Mouse (Mus musculus): ENCODE measurements around the gene Cldn2.
"Not testable (repeated sequence)": the region's sequence is repeated elsewhere in the genome, so short reads cannot be mapped to it uniquely, and the experiment has no call there.

The Cldn2 gene

DNA sequence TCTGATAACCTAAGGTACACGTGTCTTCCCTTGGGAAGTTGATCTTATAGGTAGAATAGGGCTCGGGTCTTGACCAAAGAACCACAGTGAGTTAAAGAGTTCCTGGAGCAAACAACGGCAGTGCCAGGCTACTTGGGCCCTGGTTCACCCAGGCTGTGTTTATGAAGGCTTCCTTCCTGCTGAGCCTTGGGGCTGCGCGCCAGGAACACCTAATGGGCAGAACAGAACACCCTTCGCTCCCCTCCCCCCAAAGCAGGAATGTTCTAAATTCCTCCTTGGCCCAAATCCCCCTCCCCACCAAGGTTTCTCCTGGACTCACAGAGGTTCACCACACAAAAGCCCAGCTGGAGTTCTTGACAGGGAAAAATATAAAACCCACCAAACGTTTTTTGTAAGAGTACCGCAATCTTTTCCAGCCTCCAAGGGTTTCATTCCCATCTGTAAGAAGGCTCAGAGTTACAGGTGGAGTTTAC is at the start of gene Cldn2:
Gene Cldn2, plus strand, starts transcription at position 423 of the 473 bp plus-strand sequence.
- no peak for DNase-seq (ENCODE audit: low spot score)

DNA sequence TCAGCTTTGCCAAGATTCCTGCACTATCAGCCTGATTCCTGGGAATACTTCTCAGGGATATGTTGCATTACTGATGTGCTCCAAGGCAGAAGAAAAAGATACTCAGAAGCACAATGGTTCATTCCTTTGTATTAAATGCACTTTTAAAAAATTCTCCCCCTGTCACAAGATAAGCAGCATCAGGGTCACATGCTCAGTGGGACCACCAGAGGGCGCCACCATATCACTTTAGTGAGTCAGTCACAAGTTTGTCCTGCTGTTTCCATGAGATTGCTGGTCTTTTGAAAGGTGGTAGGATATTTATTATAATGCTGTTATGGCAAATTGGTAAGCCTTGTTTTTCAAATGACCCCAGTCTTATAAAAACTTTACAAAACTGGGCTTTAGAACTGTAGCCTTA is 48.8 kb upstream of the Cldn2 start:
- peak; percentile 15 for DNase-seq (ENCODE audit: low spot score)

DNA sequence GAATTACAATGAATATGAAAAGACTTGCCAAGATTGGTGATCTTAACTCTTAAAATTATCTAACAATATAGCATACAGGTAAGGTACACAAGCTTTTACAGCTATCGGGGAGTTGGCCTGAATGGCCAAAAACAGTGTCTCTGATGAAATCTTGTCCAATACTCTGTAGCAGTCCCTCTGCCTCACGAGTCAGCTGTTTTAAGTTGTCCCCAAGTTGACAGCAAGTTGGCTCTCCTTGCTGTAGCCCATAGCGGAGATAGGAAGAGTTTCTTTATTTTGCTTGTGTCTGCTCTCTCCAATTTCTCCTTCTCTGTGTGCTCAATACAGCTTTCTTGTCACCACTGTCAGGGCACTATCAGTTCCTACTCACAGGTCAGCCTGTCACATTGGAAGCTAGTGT is 42.0 kb upstream of the Cldn2 start:
- not testable (repeated sequence) for DNase-seq (ENCODE audit: low spot score)

DNA sequence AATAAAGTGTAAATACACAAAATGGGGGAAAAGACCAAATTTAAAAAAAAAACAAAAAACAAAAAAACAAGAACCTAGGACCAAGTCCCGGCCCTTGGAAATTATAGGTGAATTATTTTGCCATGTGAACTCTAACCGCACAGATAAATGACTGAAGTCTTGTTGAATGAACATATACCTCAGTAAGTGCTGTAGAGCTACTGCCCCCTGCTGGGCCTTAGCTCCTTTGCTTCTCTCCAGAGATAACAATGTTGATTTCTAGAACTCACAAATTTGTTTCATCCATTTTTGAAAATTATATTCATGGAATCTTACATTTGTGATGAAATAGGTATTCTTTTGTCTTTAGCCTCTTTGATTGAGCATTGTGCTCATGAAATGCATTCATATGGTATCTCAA is 38.1 kb upstream of the Cldn2 start:
- DNase-seq (ENCODE audit: low spot score) = peak; percentile 1

DNA sequence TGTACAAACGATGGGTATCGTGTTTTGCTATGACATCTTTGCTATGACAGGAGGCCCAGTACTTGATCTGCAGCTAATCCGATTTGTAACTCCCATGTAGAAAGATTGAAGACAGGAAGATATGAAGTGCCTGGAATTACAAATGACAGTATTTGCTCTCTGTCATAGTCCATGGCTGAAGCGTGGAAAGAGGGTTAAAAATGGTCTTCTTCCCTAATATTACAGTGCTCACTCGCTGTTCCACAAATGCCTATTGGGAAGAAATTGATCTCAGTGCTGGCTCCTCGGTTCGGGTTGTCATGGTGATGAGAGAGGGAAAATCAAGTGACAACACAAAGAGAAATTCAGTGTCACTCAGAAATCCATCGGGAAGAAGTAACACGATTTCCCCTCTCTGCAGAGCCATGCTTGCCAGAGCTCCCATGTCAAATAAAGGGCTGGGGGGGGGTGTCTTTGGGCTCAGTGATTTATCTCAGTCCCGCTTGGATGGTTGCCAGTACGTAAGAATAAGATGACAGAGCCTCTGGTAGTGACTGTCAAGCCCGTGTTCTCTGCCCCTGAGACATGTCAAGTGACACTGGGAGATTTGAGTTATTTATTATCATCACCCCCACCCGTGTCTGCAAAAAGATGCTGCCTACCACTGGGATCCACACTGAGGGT is 30.5 kb upstream of the Cldn2 start:
- DNase-seq (ENCODE audit: low spot score) = no peak

DNA sequence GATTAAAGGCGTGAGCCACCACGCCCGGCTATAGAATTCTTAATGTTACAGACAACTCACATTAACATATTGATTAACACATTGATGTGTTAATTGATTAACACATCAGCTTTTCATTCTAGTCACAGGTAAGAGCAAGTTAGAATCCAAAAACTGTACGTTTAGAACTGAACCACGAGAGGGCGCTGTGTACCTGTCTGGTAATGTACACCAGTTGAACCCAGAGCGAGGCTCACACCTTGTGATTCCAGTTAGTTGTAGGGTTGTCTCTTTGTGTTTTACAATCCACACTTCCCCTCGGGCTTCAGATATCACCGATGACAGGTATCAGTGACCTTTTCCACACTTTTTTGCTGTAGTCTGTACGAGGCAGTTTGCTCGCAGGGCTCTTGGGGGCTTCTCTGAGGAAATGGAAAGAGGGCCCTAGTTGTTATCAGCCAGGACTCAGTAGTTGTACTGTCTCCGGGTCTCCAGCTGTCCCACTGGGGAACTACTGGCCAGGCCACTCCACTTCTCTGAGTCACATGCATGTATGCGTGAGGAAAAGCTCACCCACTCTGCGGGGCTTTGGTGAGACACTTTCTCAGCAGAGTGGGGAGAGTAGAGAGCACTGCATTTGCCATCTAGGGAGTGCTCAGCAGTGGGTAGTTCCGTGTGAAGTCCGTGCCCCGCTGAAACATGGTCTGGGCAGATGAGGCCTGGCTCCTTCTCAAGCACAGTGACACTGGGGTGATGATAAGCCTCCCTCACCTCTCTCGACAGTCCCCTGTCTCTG is 26.1 kb upstream of the Cldn2 start:
- DNase-seq (ENCODE audit: low spot score) = peak; percentile 28

DNA sequence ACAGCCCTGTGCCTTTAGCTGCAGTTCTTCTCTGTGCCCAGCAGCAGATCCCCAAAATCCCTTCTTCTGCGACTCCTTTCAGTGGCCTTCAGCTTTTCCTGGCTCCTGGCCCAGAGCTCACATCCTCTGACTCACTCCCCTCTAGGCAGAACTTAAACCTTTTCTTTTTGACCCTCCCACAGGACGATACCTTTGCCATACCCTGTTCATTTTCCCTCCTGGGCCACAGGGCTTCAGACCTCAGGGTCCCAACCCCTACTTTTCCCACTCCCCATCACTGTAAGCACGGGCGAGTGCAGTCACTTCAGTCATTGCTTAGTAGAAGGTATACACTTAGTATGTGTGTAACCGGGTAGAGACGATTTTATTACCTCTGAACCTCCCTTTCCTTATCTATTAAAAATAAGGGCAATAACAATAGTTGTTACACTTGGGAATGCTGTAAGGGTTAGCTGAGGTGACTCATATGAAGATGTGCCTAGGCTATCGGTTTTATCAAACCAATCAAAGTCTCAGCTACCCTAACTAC is 25.5 kb upstream of the Cldn2 start:
- DNase-seq (ENCODE audit: low spot score) = no peak

DNA sequence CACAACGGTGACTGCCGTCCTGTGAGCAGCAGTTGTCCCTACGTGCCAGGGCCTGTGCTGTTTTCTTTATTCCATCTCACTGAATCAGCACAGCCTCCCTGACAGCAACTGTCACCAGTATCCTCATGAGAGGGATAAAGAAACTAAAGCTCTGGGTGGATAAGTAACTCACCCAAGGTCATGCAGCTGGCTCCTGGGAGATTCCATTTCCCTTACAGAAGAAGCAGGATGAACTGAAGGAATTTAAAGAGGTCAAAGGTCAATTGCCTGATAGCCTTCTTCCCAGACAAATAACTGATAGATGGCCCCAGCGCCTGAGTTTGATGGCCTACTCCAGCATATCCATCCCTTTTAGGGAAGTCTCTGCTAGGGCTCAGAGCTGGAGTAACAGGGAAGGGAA is 23.3 kb upstream of the Cldn2 start:
- DNase-seq (ENCODE audit: low spot score) = no peak

DNA sequence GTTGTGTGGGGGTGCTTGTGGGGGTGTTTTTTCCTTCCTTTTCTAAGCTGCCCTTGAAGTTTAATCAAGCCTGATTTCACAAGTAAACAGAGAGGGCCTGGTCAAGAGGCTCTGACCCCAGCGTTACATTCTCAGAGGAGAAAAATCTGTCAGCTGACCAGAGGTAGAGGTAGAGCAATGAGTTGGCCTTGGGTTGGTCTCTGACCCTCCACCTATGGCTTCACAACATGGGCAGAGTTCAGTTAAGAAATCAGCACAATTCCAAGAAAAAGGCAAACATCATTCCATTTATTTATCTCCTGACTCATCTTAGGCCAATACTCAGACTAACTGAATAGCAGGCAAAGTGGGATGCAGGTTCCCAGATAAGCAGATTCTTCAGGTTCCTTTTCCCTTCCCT is 21.7 kb upstream of the Cldn2 start:
- DNase-seq (ENCODE audit: low spot score) = no peak

DNA sequence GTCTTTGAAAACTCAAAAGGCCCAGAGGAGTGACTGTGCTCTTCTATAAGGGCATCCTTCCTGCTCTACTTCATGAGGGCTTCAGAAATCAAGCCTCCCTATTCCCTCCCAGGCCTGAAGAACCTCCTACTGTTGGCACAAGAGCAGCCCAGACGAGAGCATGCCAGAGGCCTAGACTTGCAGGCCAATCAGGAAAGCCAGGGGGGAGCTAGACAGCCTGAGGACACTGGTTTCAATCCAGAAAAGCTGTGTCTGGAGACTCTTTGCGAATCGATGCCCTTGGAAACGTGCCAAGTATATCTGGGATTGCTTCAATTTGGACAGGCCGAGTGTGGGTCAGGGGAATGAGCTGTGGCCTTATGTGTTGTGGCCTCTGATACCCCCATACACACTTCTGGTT is 21.2 kb upstream of the Cldn2 start:
- DNase-seq (ENCODE audit: low spot score) = no peak

DNA sequence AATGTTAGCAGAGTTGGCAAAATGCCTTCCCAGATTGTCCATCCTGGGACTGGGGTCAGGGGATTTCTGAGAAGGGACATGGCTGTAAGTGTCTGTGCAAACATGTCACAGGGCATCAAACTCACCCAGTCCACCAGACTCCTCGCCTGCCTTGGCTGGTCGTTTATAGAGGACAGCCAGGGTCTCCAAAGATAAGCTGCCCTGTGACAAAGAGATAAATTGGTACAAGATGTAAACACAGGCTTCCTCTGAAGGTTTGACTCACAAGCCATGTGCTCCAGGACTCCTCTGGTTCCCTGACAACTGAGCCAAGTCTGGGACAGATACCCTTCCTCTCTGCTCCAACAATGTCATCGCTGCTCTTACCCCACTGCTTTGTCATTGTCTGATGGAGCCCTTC is 19.6 kb upstream of the Cldn2 start:
- DNase-seq (ENCODE audit: low spot score) = no peak

DNA sequence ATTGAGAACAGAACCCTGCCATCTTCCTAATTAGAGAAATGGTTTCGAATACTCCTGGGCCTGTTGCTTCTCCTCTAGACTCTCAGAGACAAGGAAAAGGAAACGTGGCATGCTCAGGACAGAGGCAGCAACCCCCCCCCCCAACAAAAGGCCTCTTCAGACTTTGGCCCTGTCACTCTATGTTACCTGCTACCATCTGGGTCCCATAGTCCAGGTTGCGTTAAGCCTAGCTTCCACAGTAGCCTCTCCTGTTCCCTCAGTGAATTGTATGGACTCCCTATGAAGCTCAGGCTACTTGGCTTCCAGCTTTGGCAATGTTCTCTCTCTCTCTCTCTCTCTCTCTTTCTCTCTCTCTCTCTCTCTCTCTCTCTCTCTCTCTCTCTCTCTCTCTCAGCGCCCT is 19.1 kb upstream of the Cldn2 start:
- DNase-seq (ENCODE audit: low spot score) = no peak

DNA sequence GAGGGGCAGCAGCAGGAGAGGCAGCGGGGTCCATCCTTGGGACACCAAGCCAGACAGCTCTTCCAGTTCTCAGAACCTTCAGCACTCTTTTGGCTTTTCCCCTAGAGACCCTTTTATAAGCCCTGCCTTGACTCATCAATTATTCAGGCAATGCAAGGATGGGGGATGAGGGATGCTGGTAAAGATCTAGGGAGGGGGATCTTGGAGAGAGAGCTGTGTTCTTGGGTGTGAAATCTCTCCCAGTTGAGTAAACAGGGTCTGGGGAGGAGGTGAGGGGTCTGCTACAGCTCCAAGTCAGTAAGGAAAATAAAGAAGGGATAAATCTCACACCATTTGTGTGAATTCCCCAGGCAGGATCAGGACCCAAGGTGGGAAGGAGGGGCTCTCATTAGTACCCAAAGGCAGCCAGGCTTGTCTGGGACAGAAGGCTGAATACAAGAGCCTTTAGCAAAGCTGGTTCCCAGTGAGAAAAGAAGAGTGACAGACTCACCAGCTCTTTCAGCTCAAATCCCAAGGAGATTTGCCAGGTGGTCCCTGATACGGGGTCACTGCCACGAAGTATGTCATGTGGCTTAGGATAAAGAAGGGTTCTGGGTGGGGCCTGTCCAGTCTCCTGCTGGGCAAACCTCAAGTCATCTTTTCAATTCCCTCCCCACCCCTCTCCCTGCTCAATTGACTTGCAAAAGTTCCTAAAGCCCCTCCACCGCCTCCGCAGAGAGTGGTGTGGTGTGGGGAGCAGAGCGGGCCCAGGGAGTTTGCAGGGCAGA is 18.2 kb upstream of the Cldn2 start, which contains the start of gene Ripply1:
Gene Ripply1, minus strand, starts transcription at position 76 of the 767 bp plus-strand sequence.
- DNase-seq (ENCODE audit: low spot score) = no peak

DNA sequence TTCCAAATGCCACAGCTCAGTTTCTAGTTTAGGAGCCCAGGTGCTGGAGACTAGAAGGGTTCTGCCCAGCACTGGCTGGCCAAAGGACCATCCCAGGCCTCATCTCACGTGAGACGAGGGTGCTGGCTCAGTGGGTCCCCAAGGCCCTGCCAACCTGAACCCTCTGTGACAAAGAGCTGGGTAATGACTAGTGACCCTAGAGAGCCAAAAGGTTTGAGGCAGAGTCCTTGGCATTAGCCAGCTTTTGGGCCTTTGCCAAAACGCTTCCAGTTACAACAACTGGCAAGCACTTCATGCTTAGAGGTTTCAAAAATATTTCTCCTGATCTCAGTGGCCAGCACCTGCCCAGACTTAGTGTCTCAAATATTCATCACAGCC is 17.6 kb upstream of the Cldn2 start:
- DNase-seq (ENCODE audit: low spot score) = no peak

DNA sequence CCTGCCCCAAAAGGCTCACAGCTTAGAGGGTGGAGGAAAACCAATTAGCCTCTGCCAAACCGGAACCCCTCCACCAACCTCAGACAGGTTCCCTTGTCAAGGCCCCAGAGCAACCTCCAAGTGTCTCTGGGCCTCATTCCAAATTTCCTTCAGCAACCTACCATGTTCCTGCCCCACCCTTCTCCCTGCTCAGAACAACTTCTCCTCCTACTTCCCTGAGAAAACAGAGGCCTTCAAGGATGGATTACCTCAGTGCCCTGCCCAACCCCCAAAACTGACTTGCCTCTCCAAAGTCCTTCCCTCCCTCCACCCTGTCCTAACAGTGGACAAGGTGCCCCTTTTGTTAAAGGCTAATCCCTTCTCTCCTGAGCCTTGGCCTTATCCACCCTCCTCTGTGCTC is 14.9 kb upstream of the Cldn2 start:
- no peak for DNase-seq (ENCODE audit: low spot score)

DNA sequence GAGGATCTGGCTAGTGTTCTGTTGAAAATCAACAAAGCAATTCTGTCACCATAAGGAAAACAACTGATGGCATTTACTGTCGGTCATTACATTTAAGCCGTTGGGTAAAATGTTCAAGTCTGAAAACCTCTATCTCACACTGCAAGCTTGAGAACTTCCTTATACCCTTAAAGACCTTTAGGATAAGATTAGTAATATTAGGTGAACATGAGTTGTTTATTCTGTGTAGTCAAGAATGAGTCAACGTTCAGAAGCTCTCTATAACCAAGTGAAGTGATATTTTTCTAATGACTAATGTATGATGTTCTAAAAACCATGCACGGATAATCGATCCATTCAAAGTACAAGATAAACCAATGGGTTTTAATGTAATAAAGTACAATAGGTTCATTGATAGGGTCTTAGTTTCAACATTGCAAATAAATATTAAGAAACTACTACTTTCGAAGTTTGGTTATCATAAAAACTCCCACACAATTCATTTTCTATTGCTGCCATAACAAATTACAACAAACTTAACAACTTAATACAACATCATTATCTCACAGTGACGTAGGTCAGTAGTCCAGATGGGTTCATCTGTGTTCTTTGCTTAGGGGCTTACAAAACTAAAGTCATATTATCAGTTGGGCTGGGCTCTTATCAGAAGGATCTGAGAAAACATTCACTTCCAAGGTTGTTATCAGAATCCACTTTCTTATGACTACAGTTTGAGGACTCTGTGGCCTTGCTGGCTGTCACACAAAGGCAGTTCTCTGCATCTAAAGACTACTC is 6.4 kb upstream of the Cldn2 start:
- no peak for DNase-seq (ENCODE audit: low spot score)

DNA sequence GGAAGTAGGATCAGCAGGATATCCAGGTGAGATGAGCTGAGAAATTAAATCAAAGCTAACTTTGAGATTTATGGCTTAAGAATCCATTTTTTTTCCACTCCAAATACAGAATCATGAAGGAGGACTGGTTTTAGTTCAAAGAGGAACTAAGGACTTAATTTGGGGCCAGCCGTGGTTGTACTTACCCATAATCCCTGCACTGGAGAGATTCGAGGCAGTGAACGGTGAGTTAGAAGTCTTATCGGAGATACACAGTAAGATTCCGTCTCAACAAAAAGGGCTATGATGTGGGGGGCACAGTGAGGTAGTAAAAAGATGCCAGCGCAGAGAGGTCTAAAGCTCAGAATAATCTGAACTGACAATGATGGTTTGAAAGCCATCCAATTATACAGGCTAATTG is 4.6 kb upstream of the Cldn2 start:
- no peak for DNase-seq (ENCODE audit: low spot score)

DNA sequence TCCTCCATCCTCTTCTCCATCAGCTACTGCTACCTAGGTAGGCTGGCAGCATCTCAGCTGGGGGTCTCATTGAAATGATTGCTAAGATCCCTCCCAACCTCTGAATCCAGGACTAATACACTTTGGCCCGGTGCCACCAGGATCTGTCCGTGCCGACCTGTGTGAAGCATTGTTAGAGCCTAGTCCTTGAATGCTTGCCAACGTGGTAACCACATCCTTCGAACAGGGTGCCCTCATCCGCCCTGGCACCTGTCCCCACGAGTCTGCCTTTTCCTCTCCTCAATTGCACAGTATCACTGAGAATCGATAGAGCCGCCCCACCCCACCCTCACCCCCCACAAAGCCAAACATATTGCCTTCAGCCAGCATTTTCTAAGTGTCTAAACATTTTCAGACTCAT is 2.8 kb upstream of the Cldn2 start:
- peak; percentile 51 for DNase-seq (ENCODE audit: low spot score)

DNA sequence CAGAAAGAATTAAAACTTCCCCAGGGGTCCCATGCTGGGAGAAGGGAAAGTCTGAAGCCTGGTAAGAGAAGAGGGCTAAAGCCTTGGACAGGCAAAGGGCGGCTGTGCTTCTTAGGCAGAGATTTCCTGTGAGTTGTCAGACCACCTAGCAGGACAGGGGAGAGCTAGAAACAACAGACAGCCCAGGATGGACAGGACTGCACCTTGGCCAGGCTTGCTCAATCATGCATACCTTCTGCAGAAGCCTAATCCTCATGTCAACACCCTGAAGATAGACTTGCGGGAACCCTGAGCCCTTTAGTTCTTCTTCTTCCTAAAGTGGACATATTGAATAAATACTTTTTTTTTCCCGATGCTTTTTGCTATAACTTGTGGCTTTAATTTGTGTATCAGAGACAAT is 675 bp upstream of the Cldn2 start:
- no peak for DNase-seq (ENCODE audit: low spot score)

DNA sequence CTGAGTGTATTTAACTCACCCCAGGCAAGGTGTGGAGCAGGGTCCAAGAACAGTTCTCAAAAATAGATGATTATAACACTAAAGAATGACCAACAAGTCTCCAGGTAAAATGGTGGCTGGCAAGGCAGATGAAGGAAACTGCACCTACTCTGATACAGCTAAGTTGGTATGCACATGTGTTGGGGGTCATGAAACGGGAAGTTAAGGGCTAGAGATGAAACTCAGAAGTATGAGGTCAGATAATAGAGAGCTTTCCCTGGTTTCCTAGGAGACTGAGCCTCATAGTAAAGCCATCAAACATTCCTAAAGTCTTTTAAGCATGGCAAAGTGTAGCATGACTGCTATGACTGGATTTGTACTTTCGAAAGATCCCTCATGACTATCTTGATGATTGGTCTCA is 2.4 kb downstream of the Cldn2 start:
- DNase-seq (ENCODE audit: low spot score) = no peak

DNA sequence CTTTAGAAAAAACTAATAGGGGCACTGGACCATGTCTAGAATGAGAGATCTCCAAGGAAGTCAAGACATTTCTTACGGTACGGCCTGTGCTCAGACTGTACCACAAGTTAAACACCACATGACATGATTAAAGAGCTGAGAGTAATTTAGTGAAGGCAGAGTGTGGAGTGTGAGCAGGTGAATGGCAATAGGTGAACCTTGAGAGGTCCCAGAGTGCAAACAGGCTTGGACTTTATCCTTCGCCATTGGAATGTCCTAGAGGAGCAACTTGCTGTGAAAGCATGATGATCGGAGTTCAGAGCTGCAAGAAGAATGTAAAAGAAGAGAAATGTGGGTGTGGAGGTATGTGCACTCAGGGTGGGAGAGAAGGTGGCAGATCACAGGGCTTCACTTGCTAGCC is 5.3 kb downstream of the Cldn2 start:
- no peak for DNase-seq (ENCODE audit: low spot score)

DNA sequence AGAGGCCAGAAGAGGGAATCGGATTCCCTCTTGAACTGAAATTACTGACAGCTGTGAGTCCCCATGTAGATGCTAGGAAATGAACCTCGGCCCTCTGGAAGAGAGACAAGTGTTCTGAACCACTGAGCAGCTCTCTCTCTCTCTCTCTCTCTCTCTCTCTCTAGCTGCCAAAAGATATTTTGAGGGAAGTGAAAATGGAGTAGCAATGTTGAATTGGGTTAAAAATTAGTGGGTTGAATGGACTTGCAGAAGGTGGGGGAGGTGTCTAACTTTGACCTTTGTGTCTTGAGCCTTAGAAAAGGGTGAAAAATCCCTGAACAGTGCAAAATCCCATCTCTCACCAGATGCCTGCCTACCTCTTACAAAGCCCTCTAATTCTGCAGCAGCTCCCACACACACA is 6.8 kb downstream of the Cldn2 start:
- no peak for DNase-seq (ENCODE audit: low spot score)

Data from T-cell, adult 2 months (primary cell).